Mouse (Mus musculus) CH12.LX (cell line): ENCODE measurements at regions not wholly inside any gene's neighbourhood (a gene's known extent, or its start where the extent isn't known, plus 50 kb on each side); places are given as distances from the start of the nearest gene placed in this dataset.

Experiments
- DNase-seq: peaks from one replicate; pipeline ENCODE4 v3.0.0-alpha.2; 2013; ENCODE audit errors: extremely low read depth
- H3K27ac ChIP-seq: 2 replicates; pipeline ENCODE4 v1.5.1; 2012; ENCODE audit warnings: low read depth, mild to moderate bottlenecking, control low read depth, moderate library complexity; ENCODE audit not compliant: insufficient read depth
- H3K27me3 ChIP-seq: replicated peaks from 2 replicates; pipeline ENCODE3; 2012; ENCODE audit warnings: inconsistent platforms
- H3K36me3 ChIP-seq, 2 experiments: replicated peaks in 1 of 2; 2 replicates each; pipeline versions ENCODE3 to v1.6.1; 2012; ENCODE audit warnings: inconsistent platforms in 1 of 2, low read length in 1 of 2, mild to moderate bottlenecking in 1 of 2, mixed read lengths in 1 of 2, moderate library complexity in 1 of 2; ENCODE audit not compliant: control insufficient read depth in 1 of 2, insufficient read depth in 1 of 2
- H3K4me1 ChIP-seq, 2 experiments: 2 replicates each; pipeline ENCODE4 v1.6.1; 2012; ENCODE audit warnings: inconsistent platforms in 1 of 2, moderate library complexity in 1 of 2; ENCODE audit not compliant: insufficient read depth in 2 of 2, control insufficient read depth in 1 of 2
- H3K4me2 ChIP-seq: 2 replicates; pipeline ENCODE4 v1.6.1; 2012; ENCODE audit warnings: low read depth, mild to moderate bottlenecking, control low read depth; ENCODE audit not compliant: poor library complexity, insufficient read depth, severe bottlenecking
- H3K4me3 ChIP-seq, 3 experiments: fragments of 150-350 bp in 1 of 3; sonication (generic) in 1 of 3; replicated peaks in 1 of 3; 2 replicates each; pipeline versions ENCODE3 to v1.5.1; 2011 to 2012; ENCODE audit warnings: low read depth in 2 of 3, low read length in 2 of 3, mild to moderate bottlenecking in 2 of 3, moderate library complexity in 2 of 3, control low read depth in 1 of 3, improper control_type of control experiment in 1 of 3, inconsistent platforms in 1 of 3, mixed read lengths in 1 of 3; ENCODE audit not compliant: poor library complexity in 1 of 3
- H3K79me2 ChIP-seq: replicated peaks from 2 replicates; pipeline ENCODE4 v1.6.1; 2012; ENCODE audit warnings: mild to moderate bottlenecking, moderate library complexity; ENCODE audit not compliant: control insufficient read depth, poor library complexity, insufficient read depth, severe bottlenecking; ENCODE audit errors: extremely low read depth
- H3K9ac ChIP-seq: 2 replicates; pipeline ENCODE4 v1.6.1; 2012; ENCODE audit warnings: low read depth, mild to moderate bottlenecking, control low read depth, moderate library complexity; ENCODE audit not compliant: insufficient read depth
- H3K9me3 ChIP-seq: replicated peaks from 2 replicates; pipeline ENCODE3; 2012; ENCODE audit warnings: low read length, inconsistent platforms, mixed read lengths
- BHLHE40 ChIP-seq: IDR thresholded peaks from 2 replicates; pipeline ENCODE4 v1.6.1; 2011; ENCODE audit warnings: mild to moderate bottlenecking, low read depth, low read length, improper control_type of control experiment
- CHD2 ChIP-seq: IDR thresholded peaks from 2 replicates; pipeline ENCODE4 v1.6.1; 2011; ENCODE audit warnings: low read length, improper control_type of control experiment
- CTCF ChIP-seq, 2 experiments: IDR thresholded peaks in 1 of 2; conservative IDR thresholded peaks in 1 of 2; 2 replicates each; pipeline ENCODE4 v1.5.1; 2011 to 2012; ENCODE audit warnings: low read depth in 2 of 2, low read length in 2 of 2, improper control_type of control experiment in 1 of 2, inconsistent platforms in 1 of 2, mild to moderate bottlenecking in 1 of 2, moderate library complexity in 1 of 2
- E2F4 ChIP-seq: IDR thresholded peaks from 2 replicates; pipeline ENCODE4 v1.6.1; 2011; ENCODE audit warnings: low read depth, low read length, improper control_type of control experiment; ENCODE audit not compliant: insufficient replicate concordance
- ELF1 ChIP-seq: IDR thresholded peaks from 2 replicates; pipeline ENCODE4 v1.6.1; 2014; ENCODE audit warnings: low read depth, mild to moderate bottlenecking, inconsistent platforms, low read length, improper control_type of control experiment
- JUND ChIP-seq: conservative IDR thresholded peaks from 2 replicates; pipeline ENCODE4 v1.6.1; 2011; ENCODE audit warnings: low read depth, low read length, improper control_type of control experiment
- MAX ChIP-seq: IDR thresholded peaks from 2 replicates; pipeline ENCODE4 v1.6.1; 2011; ENCODE audit warnings: low read length, improper control_type of control experiment
- MAZ ChIP-seq: IDR thresholded peaks from 2 replicates; pipeline ENCODE4 v1.6.1; 2012; ENCODE audit warnings: low read depth, mild to moderate bottlenecking, inconsistent platforms, low read length, improper control_type of control experiment, moderate library complexity
- MEF2A ChIP-seq: IDR thresholded peaks from 2 replicates; pipeline ENCODE4 v1.6.1; 2014; ENCODE audit warnings: low read depth, mild to moderate bottlenecking, inconsistent platforms, low read length, improper control_type of control experiment, borderline replicate concordance
- NELFE ChIP-seq: IDR thresholded peaks from 2 replicates; pipeline ENCODE4 v1.6.1; 2011; ENCODE audit warnings: low read depth, low read length, improper control_type of control experiment
- NRF1 ChIP-seq: IDR thresholded peaks from 2 replicates; pipeline ENCODE4 v1.6.1; 2014; ENCODE audit warnings: low read depth, mild to moderate bottlenecking, inconsistent platforms, low read length, improper control_type of control experiment, moderate library complexity
- PAX5 ChIP-seq: IDR thresholded peaks from 2 replicates; pipeline ENCODE4 v1.6.1; 2012; ENCODE audit warnings: low read length, inconsistent platforms, mixed read lengths
- POLR2AphosphoS2 ChIP-seq: IDR thresholded peaks from 2 replicates; pipeline ENCODE4 v1.6.1; 2011; ENCODE audit warnings: low read depth, low read length, improper control_type of control experiment
- RCOR1 ChIP-seq: conservative IDR thresholded peaks from 2 replicates; pipeline ENCODE4 v1.6.1; 2012; ENCODE audit warnings: low read depth, mild to moderate bottlenecking, inconsistent platforms, low read length, improper control_type of control experiment
- SMC3 ChIP-seq: IDR thresholded peaks from 2 replicates; pipeline ENCODE4 v1.6.1; 2011; ENCODE audit warnings: low read depth, low read length, improper control_type of control experiment
- TBP ChIP-seq: conservative IDR thresholded peaks from 2 replicates; pipeline ENCODE4 v1.6.1; 2011; ENCODE audit warnings: low read depth, low read length, improper control_type of control experiment
- TCF12 ChIP-seq: IDR thresholded peaks from 2 replicates; pipeline ENCODE4 v1.6.1; 2014; ENCODE audit warnings: low read depth, mild to moderate bottlenecking, inconsistent platforms, low read length, improper control_type of control experiment
- ZMIZ1 ChIP-seq: IDR thresholded peaks from 2 replicates; pipeline ENCODE4 v1.6.1; 2012; ENCODE audit warnings: low read depth, mild to moderate bottlenecking, inconsistent platforms, low read length, improper control_type of control experiment
- dilution Hi-C: fragments of 300-500 bp; cut with MboI; formaldehyde crosslinking; loops from 2 replicates; pipeline ENCODE4 v1.14.3; 2020; ENCODE audit warnings: low sequenced_read_pairs; ENCODE audit not compliant: extremely low pct_unique_long_range_greater_than_20kb, extremely low pct_ligation_motif_present
- in situ Hi-C: fragments of 300-500 bp; cut with MboI; formaldehyde crosslinking; loops from 3 replicates; pipeline ENCODE4 v1.14.3; 2019; ENCODE audit warnings: low sequenced_read_pairs, low pct_ligation_motif_present, low pct_unique_long_range_greater_than_20kb, mixed read lengths

- Histone ChIP-seq H3K27me3 (peaks cover 95% of the 10 kb centered on the region), H3K4me1 (no peaks in the 10 kb centered on the region), H3K4me3 (no peak overlapping the region), H3K79me2 (no peaks in the 10 kb centered on the region; the same call in 1 of the 2 replicates), H3K9me3 (no peaks in the 10 kb centered on the region), H3K4me2 (no peak overlapping the region), H3K27ac (no peak overlapping the region), H3K36me3 (no peaks in the 10 kb centered on the region), H3K9ac (no peak overlapping the region)
- in situ Hi-C loops (no loop called here), dilution Hi-C loops (no loop called here)
- DNase-seq = no peak
- TF ChIP-seq MAZ = no peak
- no peak for TF ChIP-seq ELF1
- TF ChIP-seq NELFE = no peak
- no peak for TF ChIP-seq NRF1
- TF ChIP-seq TCF12 = no peak
- no peak for TF ChIP-seq POLR2AphosphoS2
- no peak for TF ChIP-seq CTCF (conservative IDR thresholded peaks at IDR 0.05 in 1 of 2, IDR thresholded peaks at IDR 0.05 in 1 of 2; ENCODE audit: low read depth in 2 of 2, low read length in 2 of 2)
- no peak for TF ChIP-seq PAX5
- TF ChIP-seq JUND = no peak
- no peak for TF ChIP-seq ZMIZ1
- TF ChIP-seq BHLHE40 = no peak
Observed at GRCm38 (mm10) chr5:37895441-37896336, 71.3 kb upstream of the Msx1 start.

- in situ Hi-C loops (no loop called here), dilution Hi-C loops (no loop called here)
- H3K79me2 ChIP-seq = no peaks in the 10 kb centered on the region; the same call in 1 of the 2 replicates
- H3K4me2 ChIP-seq = no peak overlapping the region
- H3K27ac ChIP-seq = no peak overlapping the region
- H3K27me3 ChIP-seq = peaks cover 95% of the 10 kb centered on the region
- DNase-seq = no peak
- no peaks in the 10 kb centered on the region for H3K9me3 ChIP-seq
- H3K36me3 ChIP-seq = no peaks in the 10 kb centered on the region
- TF ChIP-seq SMC3 (no peak), E2F4 (no peak), MEF2A (no peak), MAX (no peak), CHD2 (no peak), TBP (no peak), ELF1 (no peak), RCOR1 (no peak)
- TF ChIP-seq, all 38 proteins: peak for 0
- H3K9ac ChIP-seq = no peak overlapping the region
- no peak overlapping the region for H3K4me3 ChIP-seq
- H3K4me1 ChIP-seq = no peaks in the 10 kb centered on the region
Observed at GRCm38 (mm10) chr5:37893639-37894550, 69.5 kb upstream of the Msx1 start.
